23 mouse cellular contexts compared by ENCODE assay signal in the genomic region with DNA sequence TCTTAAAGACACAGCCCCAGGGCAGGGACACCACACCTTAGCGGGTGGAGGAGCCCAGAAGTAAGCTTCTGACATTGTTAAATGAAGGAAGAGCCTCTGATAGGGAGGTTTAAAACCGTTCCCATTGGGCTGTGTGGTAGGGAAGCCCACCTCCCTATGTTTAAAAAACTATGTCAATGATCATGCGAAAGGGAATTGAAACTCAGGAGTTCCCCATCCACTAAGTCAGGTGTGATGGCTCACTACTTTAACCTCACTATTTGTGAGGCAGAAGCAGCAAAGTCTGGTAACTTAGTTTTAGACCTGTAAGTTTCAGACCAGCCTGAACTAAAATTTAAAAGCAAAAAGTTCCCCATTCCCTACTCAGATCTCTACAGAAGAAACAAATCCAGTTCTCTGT.
DNase-seq lines count a peak whose midpoint lies in the region; ATAC-seq and TF ChIP-seq lines count a peak whose summit lies in the region.
"Had no signal": no experiment of that assay in that cellular context is flagged by ENCODE, and none has a peak within 500 bp of the region (broad histone marks: within the 10 kb centered on the region; RNA-seq: fewer than 3 reads in every experiment).

No protein-coding gene starts in this region.

- H3K4me3 ChIP-seq in heart, embryonic 10.5 days = no peak overlapping the region
- H3K4me3 ChIP-seq in CH12.LX (replicated peaks in 1 of 3; ENCODE audit: low read depth in 2 of 3, low read length in 2 of 3, poor library complexity in 1 of 3) = no peak overlapping the region
- no peak overlapping the region for H3K4me3 ChIP-seq in stomach, postnatal 0 days (ENCODE audit: low read depth, low read length)
- no peak overlapping the region for H3K4me3 ChIP-seq in hindbrain, embryonic 11.5 days (ENCODE audit: low read depth, low read length)

- no peaks in the 10 kb centered on the region for H3K36me3 ChIP-seq in heart, embryonic 10.5 days
- H3K36me3 ChIP-seq in CH12.LX (replicated peaks in 1 of 2; ENCODE audit: control insufficient read depth in 1 of 2, insufficient read depth in 1 of 2, low read length in 1 of 2) = no peaks in the 10 kb centered on the region
- H3K36me3 ChIP-seq in splenic B cell, adult 2 months (ENCODE audit: control insufficient read depth, insufficient read depth, low read length, poor library complexity, severe bottlenecking) = no peaks in the 10 kb centered on the region
- H3K36me3 ChIP-seq in stomach, postnatal 0 days (ENCODE audit: control insufficient read depth, insufficient read depth, low read length) = no peaks in the 10 kb centered on the region
- H3K36me3 ChIP-seq in hindbrain, embryonic 11.5 days (ENCODE audit: control insufficient read depth, insufficient read depth, low read length) = no peaks in the 10 kb centered on the region
- H3K36me3 ChIP-seq: G1E had no signal

- H3K9ac ChIP-seq in CH12.LX (ENCODE audit: insufficient read depth, low read depth) = no peak overlapping the region
- H3K9ac ChIP-seq in stomach, postnatal 0 days (ENCODE audit: low read length) = no peak overlapping the region
- no peak overlapping the region for H3K9ac ChIP-seq in hindbrain, embryonic 11.5 days (ENCODE audit: low read depth, low read length)

- no peaks in the 10 kb centered on the region for H3K9me3 ChIP-seq in heart, embryonic 10.5 days
- no peaks in the 10 kb centered on the region for H3K9me3 ChIP-seq in CH12.LX (replicated peaks; ENCODE audit: low read length)
- H3K9me3 ChIP-seq in stomach, postnatal 0 days (ENCODE audit: control insufficient read depth, low read length) = no peaks in the 10 kb centered on the region
- no peaks in the 10 kb centered on the region for H3K9me3 ChIP-seq in hindbrain, embryonic 11.5 days (ENCODE audit: control insufficient read depth, low read length)
- H3K9me3 ChIP-seq: G1E had no signal

- in situ Hi-C loops in CH12.LX (cut with MboI; ENCODE audit: low pct_ligation_motif_present, low pct_unique_long_range_greater_than_20kb, low sequenced_read_pairs) = no loop called here

- no peaks in the 10 kb centered on the region for H3K4me1 ChIP-seq in heart, embryonic 10.5 days
- peaks cover 14 to 57% of the 10 kb centered on the region in 2 experiments for H3K4me1 ChIP-seq in CH12.LX (ENCODE audit: control insufficient read depth in 1 of 2, insufficient read depth in 2 of 2)
- H3K4me1 ChIP-seq in stomach, postnatal 0 days (replicated peaks; ENCODE audit: control insufficient read depth, insufficient read depth) = no peaks in the 10 kb centered on the region
- peaks cover 4% of the 10 kb centered on the region; the same call in 1 of the 2 replicates for H3K4me1 ChIP-seq in hindbrain, embryonic 11.5 days (replicated peaks; ENCODE audit: control insufficient read depth, insufficient read depth, low read length)

- TF ChIP-seq RAD21 in CH12.LX (IDR thresholded peaks at IDR 0.05; ENCODE audit: low read depth, low read length) = no peak

- no peak for TF ChIP-seq CTCF in CH12.LX (conservative IDR thresholded peaks at IDR 0.05 in 1 of 2, IDR thresholded peaks at IDR 0.05 in 1 of 2; ENCODE audit: low read depth in 2 of 2, low read length in 2 of 2)
- TF ChIP-seq CTCF in stomach, postnatal 0 days (IDR thresholded peaks at IDR 0.05; ENCODE audit: low read depth) = no peak

- no peak for ATAC-seq in stomach, postnatal 0 days (ENCODE audit: low FRiP score, low TSS enrichment)
- no peak for ATAC-seq in hindbrain, embryonic 11.5 days (ENCODE audit: low FRiP score)
- ATAC-seq: activated CD4-positive, CD25-positive, alpha-beta regulatory T cell, adult 4 months; CD4-positive, CD25-positive, alpha-beta regulatory T cell, adult 4 months; Patski had no signal

- peak; percentile 5 for DNase-seq in heart, adult 11 months
- DNase-seq in heart, embryonic 10.5 days (ENCODE audit: low spot score) = no peak
- DNase-seq in A20 (ENCODE audit: low read depth, low spot score) (peak; percentile 74), CH12.LX (ENCODE audit: extremely low read depth) (peak; percentile 39)
- peak; percentile 36 for DNase-seq in splenic B cell, adult 2 months (ENCODE audit: low read depth, low spot score)
- DNase-seq in stomach, postnatal 0 days (ENCODE audit: low spot score) = no peak
- DNase-seq in adrenal gland, postnatal 4 days (ENCODE audit: low spot score in 2 of 2) = no peak
- no peak for DNase-seq in hindbrain, embryonic 11.5 days (ENCODE audit: low spot score)
- DNase-seq: adrenal gland, adult 8-10 months; adrenal gland, postnatal 10 days; adrenal gland, postnatal 14 days; adrenal gland, postnatal 25 days; adrenal gland, postnatal 36 days; B cell, adult 2 months; cerebellum, adult 11 months; cerebellum, adult 11-12 months; cerebellum, adult 18-20 months; cerebellum, adult 2 months; cerebellum, adult 8-10 months had no signal

- H3K27ac ChIP-seq in heart, embryonic 10.5 days = no peak overlapping the region
- H3K27ac ChIP-seq in CH12.LX (ENCODE audit: insufficient read depth, low read depth) = no peak overlapping the region
- no peak overlapping the region for H3K27ac ChIP-seq in stomach, postnatal 0 days (replicated peaks)
- no peak overlapping the region for H3K27ac ChIP-seq in hindbrain, embryonic 11.5 days (ENCODE audit: low read depth, low read length)

- 81% methylated on average over 3 of the region's 3 CpGs for WGBS in heart, embryonic 10.5 days
- WGBS in stomach, postnatal 0 days = 68% methylated on average over 3 of the region's 3 CpGs
- 79% methylated on average over 3 of the region's 3 CpGs for WGBS in hindbrain, embryonic 11.5 days

- dilution Hi-C loops in CH12.LX (cut with MboI; ENCODE audit: extremely low pct_ligation_motif_present, extremely low pct_unique_long_range_greater_than_20kb, low sequenced_read_pairs) = no loop called here

- H3K79me2 ChIP-seq in CH12.LX (replicated peaks; ENCODE audit: control insufficient read depth, extremely low read depth, insufficient read depth, poor library complexity, severe bottlenecking) = no peaks in the 10 kb centered on the region

- H3K4me2 ChIP-seq in CH12.LX (ENCODE audit: insufficient read depth, low read depth, poor library complexity, severe bottlenecking) = no peak overlapping the region
- H3K4me2 ChIP-seq in stomach, postnatal 0 days (replicated peaks; ENCODE audit: low read depth) = no peak overlapping the region
- no peak overlapping the region for H3K4me2 ChIP-seq in hindbrain, embryonic 11.5 days (replicated peaks; ENCODE audit: low read depth, low read length)

- peak; percentile 74 for TF ChIP-seq EP300 in CH12.LX (IDR thresholded peaks at IDR 0.05; ENCODE audit: low read length)
- no peak for TF ChIP-seq EP300 in stomach, postnatal 0 days (optimal IDR thresholded peaks at IDR 0.05)

- TF ChIP-seq POLR2A in CH12.LX (IDR thresholded peaks at IDR 0.05; ENCODE audit: low read depth, low read length) = no peak

- no peaks in the 10 kb centered on the region for H3K27me3 ChIP-seq in heart, embryonic 10.5 days (ENCODE audit: insufficient read depth, poor library complexity, severe bottlenecking)
- no peaks in the 10 kb centered on the region for H3K27me3 ChIP-seq in CH12.LX (replicated peaks)
- no peaks in the 10 kb centered on the region for H3K27me3 ChIP-seq in splenic B cell, adult 2 months (ENCODE audit: control insufficient read depth, insufficient read depth, low read length, poor library complexity, severe bottlenecking)
- no peaks in the 10 kb centered on the region for H3K27me3 ChIP-seq in stomach, postnatal 0 days (ENCODE audit: control insufficient read depth, insufficient read depth, low read length)
- H3K27me3 ChIP-seq in hindbrain, embryonic 11.5 days (ENCODE audit: control insufficient read depth, insufficient read depth, low read length) = no peaks in the 10 kb centered on the region
- H3K27me3 ChIP-seq: Patski had no signal

TF ChIP-seq in CH12.LX, 34 proteins besides CTCF, POLR2A, EP300 and RAD21:
- TF ChIP-seq BHLHE40 (IDR thresholded peaks at IDR 0.05; ENCODE audit: low read depth, low read length) = peak; percentile 19; the same call in 1 of the 2 replicates
- TF ChIP-seq IRF4 (IDR thresholded peaks at IDR 0.05; ENCODE audit: low read depth, low read length) = peak; percentile 83
- no peak for TF ChIP-seq E2F4 (IDR thresholded peaks at IDR 0.05; ENCODE audit: insufficient replicate concordance, low read depth, low read length)
- no peak for TF ChIP-seq RCOR1 (conservative IDR thresholded peaks at IDR 0.05; ENCODE audit: low read depth, low read length)

Comparison
In these comparisons a context has a peak if more than half of its experiments do, and no peak if none do; other contexts are left out.
1. DNase-seq: peak in heart, adult 11 months (single experiment), A20 (single experiment), CH12.LX (single experiment) and splenic B cell, adult 2 months (single experiment); none in heart, embryonic 10.5 days (single experiment), stomach, postnatal 0 days (single experiment), adrenal gland, postnatal 4 days (0 of 2) and hindbrain, embryonic 11.5 days (single experiment).